Mouse (Mus musculus) forebrain, embryonic 16.5 days (tissue): ENCODE data around the gene Il1rl2. TPM values are rescaled to one million over a fixed set of nuclear protein-coding genes. Genes with fewer than 3 reads are reported as not detected.

Experiments
- ATAC-seq: fragments of 200-750 bp; cut with Nextera tagmentation; 2 replicates; pipeline ENCODE4 v1.8.0; 2017; ENCODE audit warnings: mild to moderate bottlenecking, moderate library complexity
- H3K27ac ChIP-seq: fragments of 300-500 bp; sonication (generic); 2 replicates; pipeline ENCODE4 v1.5.1; 2014; ENCODE audit warnings: low read length, control low read depth
- H3K27me3 ChIP-seq: fragments of 300-500 bp; sonication (generic); replicated peaks from 2 replicates; pipeline ENCODE4 v1.6.1; 2014; ENCODE audit warnings: low read length; ENCODE audit not compliant: control insufficient read depth, insufficient read depth
- H3K36me3 ChIP-seq: fragments of 300-500 bp; sonication (generic); 2 replicates; pipeline ENCODE4 v1.6.1; 2014; ENCODE audit not compliant: control insufficient read depth, insufficient read depth
- H3K4me1 ChIP-seq: fragments of 300-500 bp; sonication (generic); replicated peaks from 2 replicates; pipeline ENCODE4 v1.6.1; 2014; ENCODE audit warnings: low read length; ENCODE audit not compliant: control insufficient read depth, insufficient read depth
- H3K4me2 ChIP-seq: fragments of 300-500 bp; sonication (generic); 2 replicates; pipeline ENCODE4 v1.6.1; 2014; ENCODE audit warnings: mild to moderate bottlenecking, low read length, control low read depth
- H3K4me3 ChIP-seq: fragments of 300-500 bp; sonication (generic); replicated peaks from 2 replicates; pipeline ENCODE4 v1.5.1; 2014; ENCODE audit warnings: mild to moderate bottlenecking, low read length, control low read depth
- H3K9ac ChIP-seq: fragments of 300-500 bp; sonication (generic); replicated peaks from 2 replicates; pipeline ENCODE4 v1.6.1; 2014; ENCODE audit warnings: low read depth, low read length, control low read depth
- H3K9me3 ChIP-seq: fragments of 300-500 bp; sonication (generic); 2 replicates; pipeline ENCODE4 v1.6.1; 2016; ENCODE audit warnings: low read length; ENCODE audit not compliant: control insufficient read depth
- WGBS: fragments of 180-500 bp; shearing (Covaris S2); extraction: QIAGEN DNeasy Blood & Tissue Kit; methylation state at CpG from one replicate; pipeline ENCODE4 v1.1.7; 2014; 5-methylcytosine and 5-hydroxymethylcytosine counted together
- polyA plus RNA-seq: library from polyadenylated mRNA; unstranded; fragments of >200 nt; fragmentation: Nextera tagmentation; extraction: Ambion mirVana; gene quantifications from 2 replicates; pipeline ENCODE4 v1.2.1, GENCODE M21; 2015

The Il1rl2 gene
- polyA plus RNA-seq, 1 experiment from 2014 or later = 1.2 TPM

- 66% methylated on average over 2 of the region's 2 CpGs for WGBS
- H3K4me1 ChIP-seq = no peaks in the 10 kb centered on the region
- H3K27me3 ChIP-seq = no peaks in the 10 kb centered on the region
- H3K36me3 ChIP-seq = no peaks in the 10 kb centered on the region
- no peak overlapping the region for H3K27ac ChIP-seq
- H3K4me3 ChIP-seq = no peak overlapping the region
- no peak overlapping the region for H3K9ac ChIP-seq
- ATAC-seq = no peak
- H3K4me2 ChIP-seq = no peak overlapping the region
- no peaks in the 10 kb centered on the region for H3K9me3 ChIP-seq
These were observed 35.3 kb downstream of the Il1rl2 start for GRCm38 (mm10) chr1:40359731-40360130.

DNA sequence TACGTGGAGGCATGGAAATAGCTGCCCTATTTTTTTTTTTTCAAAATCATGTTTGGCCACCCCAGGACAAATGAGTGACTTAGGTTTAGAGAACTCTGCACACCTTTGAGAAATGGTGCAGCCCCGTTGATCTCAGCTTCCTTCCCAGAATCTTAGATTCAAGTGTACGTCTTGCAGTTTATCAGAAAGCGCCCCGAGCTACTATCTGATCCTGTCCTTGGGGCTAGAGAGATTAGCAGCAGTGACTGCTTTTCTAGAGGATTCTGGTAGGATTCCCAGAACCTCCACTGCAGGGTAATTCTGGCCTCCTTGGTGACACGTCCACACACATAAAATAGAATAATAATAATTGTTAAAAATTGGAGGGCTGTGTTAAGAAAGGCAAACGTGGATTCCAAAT, 36.6 kb downstream of the Il1rl2 start:
- Histone ChIP-seq H3K9ac (no peak overlapping the region), H3K27ac (no peak overlapping the region), H3K4me2 (no peak overlapping the region), H3K4me3 (no peak overlapping the region), H3K36me3 (no peaks in the 10 kb centered on the region), H3K27me3 (no peaks in the 10 kb centered on the region), H3K4me1 (no peaks in the 10 kb centered on the region), H3K9me3 (no peaks in the 10 kb centered on the region)
- 60% methylated on average over 7 of the region's 7 CpGs for WGBS
- ATAC-seq = no peak

GRCm38 (mm10) chr1:40361596-40361995, 37.2 kb downstream of the Il1rl2 start:
- 30% methylated on average over 1 of the region's 1 CpGs for WGBS
- H3K27me3 ChIP-seq = no peaks in the 10 kb centered on the region
- H3K36me3 ChIP-seq = no peaks in the 10 kb centered on the region
- no peaks in the 10 kb centered on the region for H3K4me1 ChIP-seq
- no peak overlapping the region for H3K9ac ChIP-seq
- no peak overlapping the region for H3K4me3 ChIP-seq
- H3K4me2 ChIP-seq = no peak overlapping the region
- ATAC-seq = no peak
- no peak overlapping the region for H3K27ac ChIP-seq
- no peaks in the 10 kb centered on the region for H3K9me3 ChIP-seq

- no peak for ATAC-seq
- no peaks in the 10 kb centered on the region for H3K4me1 ChIP-seq
- 76% methylated on average over 11 of the region's 11 CpGs for WGBS
These were observed 38.4 kb downstream of the Il1rl2 start for GRCm38 (mm10) chr1:40362784-40363183.

GRCm38 (mm10) chr1:40372951-40373350, 48.5 kb downstream of the Il1rl2 start:
- H3K4me2 ChIP-seq = no peak overlapping the region
- ATAC-seq = no peak

More at GRCm38 (mm10) chr1:40362784-40363183, 38.4 kb downstream of the Il1rl2 start:
- no peak overlapping the region for H3K4me2 ChIP-seq
- H3K9me3 ChIP-seq = no peaks in the 10 kb centered on the region
- H3K27me3 ChIP-seq = no peaks in the 10 kb centered on the region
- no peak overlapping the region for H3K4me3 ChIP-seq
- no peak overlapping the region for H3K9ac ChIP-seq
- no peak overlapping the region for H3K27ac ChIP-seq
- H3K36me3 ChIP-seq = no peaks in the 10 kb centered on the region

GRCm38 (mm10) chr1:40375148-40375547, 50.7 kb downstream of the Il1rl2 start:
- Histone ChIP-seq H3K36me3 (no peaks in the 10 kb centered on the region), H3K27me3 (no peaks in the 10 kb centered on the region), H3K9me3 (no peaks in the 10 kb centered on the region), H3K9ac (no peak overlapping the region), H3K4me1 (no peaks in the 10 kb centered on the region), H3K4me3 (no peak overlapping the region), H3K4me2 (no peak overlapping the region), H3K27ac (no peak overlapping the region)
- no peak for ATAC-seq
- WGBS = 85% methylated on average over 4 of the region's 4 CpGs

More at GRCm38 (mm10) chr1:40372951-40373350, 48.5 kb downstream of the Il1rl2 start:
- H3K27ac ChIP-seq = no peak overlapping the region
- no peaks in the 10 kb centered on the region for H3K9me3 ChIP-seq
- no peaks in the 10 kb centered on the region for H3K27me3 ChIP-seq
- H3K4me1 ChIP-seq = no peaks in the 10 kb centered on the region
- no peaks in the 10 kb centered on the region for H3K36me3 ChIP-seq
- H3K9ac ChIP-seq = no peak overlapping the region
- WGBS = 92% methylated on average over 3 of the region's 3 CpGs
- no peak overlapping the region for H3K4me3 ChIP-seq

GRCm38 (mm10) chr1:40376745-40377144, 52.3 kb downstream of the Il1rl2 start:
- no peaks in the 10 kb centered on the region for H3K4me1 ChIP-seq
- H3K27ac ChIP-seq = no peak overlapping the region
- no peak for ATAC-seq
- no peaks in the 10 kb centered on the region for H3K27me3 ChIP-seq
- no peak overlapping the region for H3K9ac ChIP-seq
- no peaks in the 10 kb centered on the region for H3K36me3 ChIP-seq
- 66% methylated on average over 7 of the region's 7 CpGs for WGBS
- no peak overlapping the region for H3K4me2 ChIP-seq
- no peaks in the 10 kb centered on the region for H3K9me3 ChIP-seq
- no peak overlapping the region for H3K4me3 ChIP-seq

DNA sequence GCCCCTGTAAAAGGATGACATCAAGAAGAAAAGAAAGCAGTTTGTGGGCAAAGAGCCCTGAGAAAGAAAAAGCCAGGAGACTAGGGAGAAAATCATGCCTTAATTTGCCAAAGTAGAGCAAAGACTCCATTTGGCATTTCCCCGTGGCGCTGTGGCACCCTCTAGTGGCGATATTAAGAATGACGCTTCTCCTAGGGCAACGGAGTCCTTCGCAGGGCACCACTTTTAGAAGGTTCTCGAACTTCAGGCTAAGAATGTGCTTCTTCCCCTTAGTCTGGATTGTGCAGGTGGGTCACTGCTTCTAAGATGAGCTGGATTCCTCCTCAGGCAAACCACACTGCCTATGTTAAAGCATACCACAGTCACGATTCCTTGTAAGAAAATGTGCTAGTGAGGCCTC, 54.4 kb downstream of the Il1rl2 start:
- H3K27me3 ChIP-seq = no peaks in the 10 kb centered on the region
- ATAC-seq = peak; percentile 54; the same call in 1 of the 2 replicates
- no peak overlapping the region for H3K4me2 ChIP-seq
- H3K9me3 ChIP-seq = no peaks in the 10 kb centered on the region
- H3K27ac ChIP-seq = no peak overlapping the region
- 16% methylated on average over 8 of the region's 8 CpGs for WGBS
- H3K9ac ChIP-seq = no peak overlapping the region
- H3K4me3 ChIP-seq = no peak overlapping the region
- H3K4me1 ChIP-seq = no peaks in the 10 kb centered on the region
- no peaks in the 10 kb centered on the region for H3K36me3 ChIP-seq

DNA sequence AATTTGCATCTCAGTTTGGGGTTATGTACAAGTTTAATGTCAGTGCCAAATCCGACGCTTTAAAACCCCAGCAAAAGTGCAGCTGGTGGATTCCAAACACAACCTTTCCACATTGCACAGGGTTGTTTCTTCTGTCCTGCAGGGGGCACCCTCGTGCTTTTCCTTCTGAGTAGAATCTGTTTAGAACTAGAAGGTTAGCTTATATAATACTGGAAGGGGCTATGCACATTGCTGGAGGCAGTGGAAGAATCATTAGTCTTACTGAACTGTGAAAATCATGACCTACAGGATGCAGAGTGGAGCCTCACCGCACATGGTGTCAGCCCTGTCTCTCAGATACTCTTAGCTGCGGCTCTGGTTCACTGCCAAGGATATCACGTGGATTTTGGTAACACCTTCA, 55.7 kb downstream of the Il1rl2 start:
- Histone ChIP-seq H3K4me1 (no peaks in the 10 kb centered on the region), H3K36me3 (no peaks in the 10 kb centered on the region), H3K4me2 (no peak overlapping the region), H3K27me3 (no peaks in the 10 kb centered on the region), H3K27ac (no peak overlapping the region), H3K9ac (no peak overlapping the region), H3K4me3 (no peak overlapping the region), H3K9me3 (no peaks in the 10 kb centered on the region)
- no peak for ATAC-seq
- WGBS = 60% methylated on average over 6 of the region's 6 CpGs

DNA sequence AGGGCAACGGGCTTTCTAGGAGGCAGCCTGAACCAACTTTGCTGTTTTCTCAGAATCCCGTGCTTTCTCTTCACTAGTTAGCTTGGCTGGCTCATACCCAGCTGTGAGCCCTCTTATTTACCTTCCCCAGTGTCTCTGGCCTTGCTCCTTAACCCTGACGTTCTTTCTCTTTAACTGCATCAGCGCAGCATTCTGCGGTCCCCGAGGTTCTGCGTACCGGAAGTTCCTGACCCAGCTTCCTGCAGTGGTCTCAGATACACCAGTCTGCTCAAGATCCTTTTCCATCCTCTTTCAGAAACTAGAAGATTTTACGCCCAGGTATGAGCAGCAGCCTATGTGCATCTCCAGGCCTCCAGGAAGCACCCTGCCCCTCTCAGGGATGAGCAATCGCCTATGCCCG, 56.6 kb downstream of the Il1rl2 start:
- WGBS = 86% methylated on average over 11 of the region's 11 CpGs
- no peaks in the 10 kb centered on the region for H3K27me3 ChIP-seq
- no peak overlapping the region for H3K4me2 ChIP-seq

More for the DNA sequence above, 56.6 kb downstream of the Il1rl2 start:
- Histone ChIP-seq H3K4me3 (no peak overlapping the region), H3K9me3 (no peaks in the 10 kb centered on the region), H3K9ac (no peak overlapping the region), H3K36me3 (no peaks in the 10 kb centered on the region), H3K4me1 (no peaks in the 10 kb centered on the region), H3K27ac (no peak overlapping the region)
- ATAC-seq = no peak
